Mouse (Mus musculus): Measurements from ENCODE around the gene Cbx7. TPM values are rescaled to one million over a fixed set of nuclear protein-coding genes. Genes with fewer than 3 reads are reported as not detected.
"Not testable (repeated sequence)": the region's sequence is repeated elsewhere in the genome, so short reads cannot be mapped to it uniquely, and the experiment has no call there.

Gene Cbx7
- total and polyA plus RNA-seq, 3 experiments: 8.1 to 12.4 (median 12.1) TPM

- Histone ChIP-seq H3K4me1 (ENCODE audit: control insufficient read depth in 1 of 2, insufficient read depth in 2 of 2) (peaks cover 2 to 23% of the 10 kb centered on the region in 2 experiments; a peak in 2 of 4 replicates), H3K9ac (ENCODE audit: insufficient read depth, low read depth) (no peak overlapping the region), H3K79me2 (replicated peaks; ENCODE audit: control insufficient read depth, extremely low read depth, insufficient read depth, poor library complexity, severe bottlenecking) (no peaks in the 10 kb centered on the region), H3K27ac (ENCODE audit: insufficient read depth, low read depth) (no peak overlapping the region), H3K4me3 (replicated peaks in 1 of 3; ENCODE audit: low read depth in 2 of 3, low read length in 2 of 3, poor library complexity in 1 of 3) (no peak overlapping the region), H3K4me2 (ENCODE audit: insufficient read depth, low read depth, poor library complexity, severe bottlenecking) (no peak overlapping the region), H3K9me3 (replicated peaks; ENCODE audit: low read length) (peaks cover 13% of the 10 kb centered on the region), H3K36me3 (replicated peaks in 1 of 2; ENCODE audit: control insufficient read depth in 1 of 2, insufficient read depth in 1 of 2, low read length in 1 of 2) (no peaks in the 10 kb centered on the region), H3K27me3 (replicated peaks) (no peaks in the 10 kb centered on the region)
- dilution Hi-C loops (cut with MboI; ENCODE audit: extremely low pct_ligation_motif_present, extremely low pct_unique_long_range_greater_than_20kb, low sequenced_read_pairs): no loop called here
- TF ChIP-seq ZNF384 (IDR thresholded peaks at IDR 0.05; ENCODE audit: low read depth, low read length): peak; percentile 28; the same call in 1 of the 2 replicates
- TF ChIP-seq IRF4 (IDR thresholded peaks at IDR 0.05; ENCODE audit: low read depth, low read length): no peak
- DNase-seq (ENCODE audit: extremely low read depth): no peak
- in situ Hi-C loops (cut with MboI; ENCODE audit: low pct_ligation_motif_present, low pct_unique_long_range_greater_than_20kb, low sequenced_read_pairs): loop anchor here (10.0 kb wide), 1 partner anchor 295 kb away; the partner anchor contains the start of genes AC140267.1 and Mief1
These were observed 31.0 kb downstream of the Cbx7 start for GRCm38 (mm10) chr15:79939913-79940312.

GRCm38 (mm10) chr15:79939501-79939900 is 31.4 kb downstream of the Cbx7 start:
- H3K9ac ChIP-seq (ENCODE audit: insufficient read depth, low read depth); H3K4me2 ChIP-seq (ENCODE audit: insufficient read depth, low read depth, poor library complexity, severe bottlenecking); DNase-seq (ENCODE audit: extremely low read depth); H3K4me3 ChIP-seq (replicated peaks in 1 of 3; ENCODE audit: low read depth in 2 of 3, low read length in 2 of 3, poor library complexity in 1 of 3); H3K27ac ChIP-seq (ENCODE audit: insufficient read depth, low read depth); H3K79me2 ChIP-seq (replicated peaks; ENCODE audit: control insufficient read depth, extremely low read depth, insufficient read depth, poor library complexity, severe bottlenecking); H3K27me3 ChIP-seq (replicated peaks); in situ Hi-C loops (cut with MboI; ENCODE audit: low pct_ligation_motif_present, low pct_unique_long_range_greater_than_20kb, low sequenced_read_pairs); dilution Hi-C loops (cut with MboI; ENCODE audit: extremely low pct_ligation_motif_present, extremely low pct_unique_long_range_greater_than_20kb, low sequenced_read_pairs); H3K36me3 ChIP-seq (replicated peaks in 1 of 2; ENCODE audit: control insufficient read depth in 1 of 2, insufficient read depth in 1 of 2, low read length in 1 of 2): not testable (repeated sequence)
- TF ChIP-seq ZNF384 (IDR thresholded peaks at IDR 0.05; ENCODE audit: low read depth, low read length): peak; percentile 51
- Histone ChIP-seq H3K9me3 (replicated peaks; ENCODE audit: low read length) (peaks cover 13% of the 10 kb centered on the region), H3K4me1 (ENCODE audit: control insufficient read depth in 1 of 2, insufficient read depth in 2 of 2) (peaks cover 2 to 23% of the 10 kb centered on the region in 2 experiments; a peak in 2 of 4 replicates)

- no peaks in the 10 kb centered on the region for H3K36me3 ChIP-seq (replicated peaks in 1 of 2; ENCODE audit: control insufficient read depth in 1 of 2, insufficient read depth in 1 of 2, low read length in 1 of 2)
- in situ Hi-C loops (cut with MboI; ENCODE audit: low pct_ligation_motif_present, low pct_unique_long_range_greater_than_20kb, low sequenced_read_pairs) (no loop called here), dilution Hi-C loops (cut with MboI; ENCODE audit: extremely low pct_ligation_motif_present, extremely low pct_unique_long_range_greater_than_20kb, low sequenced_read_pairs) (no loop called here)
- no peak overlapping the region for H3K27ac ChIP-seq (ENCODE audit: insufficient read depth, low read depth)
- peaks cover 13% of the 10 kb centered on the region for H3K9me3 ChIP-seq (replicated peaks; ENCODE audit: low read length)
- no peak overlapping the region for H3K4me3 ChIP-seq (replicated peaks in 1 of 3; ENCODE audit: low read depth in 2 of 3, low read length in 2 of 3, poor library complexity in 1 of 3)
- no peaks in the 10 kb centered on the region for H3K79me2 ChIP-seq (replicated peaks; ENCODE audit: control insufficient read depth, extremely low read depth, insufficient read depth, poor library complexity, severe bottlenecking)
- no peak overlapping the region for H3K9ac ChIP-seq (ENCODE audit: insufficient read depth, low read depth)
- H3K27me3 ChIP-seq (replicated peaks): no peaks in the 10 kb centered on the region
- H3K4me2 ChIP-seq (ENCODE audit: insufficient read depth, low read depth, poor library complexity, severe bottlenecking): no peak overlapping the region
- DNase-seq (ENCODE audit: extremely low read depth): no peak
- peaks cover 2 to 23% of the 10 kb centered on the region in 2 experiments; a peak in 2 of 4 replicates for H3K4me1 ChIP-seq (ENCODE audit: control insufficient read depth in 1 of 2, insufficient read depth in 2 of 2)
- TF ChIP-seq TCF12 (IDR thresholded peaks at IDR 0.05; ENCODE audit: low read depth, low read length): no peak
- TF ChIP-seq MEF2A (IDR thresholded peaks at IDR 0.05; ENCODE audit: borderline replicate concordance, low read depth, low read length): no peak
- TF ChIP-seq KAT2A (IDR thresholded peaks at IDR 0.05; ENCODE audit: insufficient replicate concordance, low read length): no peak
- no peak for TF ChIP-seq ELF1 (IDR thresholded peaks at IDR 0.05; ENCODE audit: low read depth, low read length)
- no peak for TF ChIP-seq ZMIZ1 (IDR thresholded peaks at IDR 0.05; ENCODE audit: low read depth, low read length)
- no peak for TF ChIP-seq ZKSCAN1 (IDR thresholded peaks at IDR 0.05; ENCODE audit: borderline replicate concordance, low read depth, low read length)
- TF ChIP-seq NRF1 (IDR thresholded peaks at IDR 0.05; ENCODE audit: low read depth, low read length): no peak
- TF ChIP-seq UBTF (IDR thresholded peaks at IDR 0.05; ENCODE audit: low read depth, low read length): no peak
- no peak for TF ChIP-seq USF1 (IDR thresholded peaks at IDR 0.05; ENCODE audit: low read depth, low read length)
- TF ChIP-seq RCOR1 (conservative IDR thresholded peaks at IDR 0.05; ENCODE audit: low read depth, low read length): no peak
- TF ChIP-seq MAFK (IDR thresholded peaks at IDR 0.05; ENCODE audit: insufficient replicate concordance, low read length): no peak
- TF ChIP-seq CHD2 (IDR thresholded peaks at IDR 0.05; ENCODE audit: low read length): no peak
- TF ChIP-seq HCFC1 (IDR thresholded peaks at IDR 0.05; ENCODE audit: low read depth, low read length): no peak
- TF ChIP-seq POLR2AphosphoS2 (IDR thresholded peaks at IDR 0.05; ENCODE audit: low read depth, low read length): no peak
- no peak for TF ChIP-seq CTCF (conservative IDR thresholded peaks at IDR 0.05 in 1 of 2, IDR thresholded peaks at IDR 0.05 in 1 of 2; ENCODE audit: low read depth in 2 of 2, low read length in 2 of 2)
- TF ChIP-seq JUN (IDR thresholded peaks at IDR 0.05; ENCODE audit: insufficient read depth, low read depth, low read length): no peak
- TF ChIP-seq POLR2A (IDR thresholded peaks at IDR 0.05; ENCODE audit: low read depth, low read length): no peak
- TF ChIP-seq USF2 (conservative IDR thresholded peaks at IDR 0.05; ENCODE audit: low read depth, low read length): no peak
- no peak for TF ChIP-seq MXI1 (IDR thresholded peaks at IDR 0.05; ENCODE audit: low read depth, low read length)
- no peak for TF ChIP-seq TBP (conservative IDR thresholded peaks at IDR 0.05; ENCODE audit: low read depth, low read length)
These were observed 31.9 kb downstream of the Cbx7 start for GRCm38 (mm10) chr15:79939020-79939419.
